Mouse (Mus musculus) layer of hippocampus, adult 11-12 months (tissue): ENCODE measurements around the gene Nek6.
A peak's percentile ranks its signal among the peaks of the same experiment; 100 is the strongest.

Experiments used
- DNase-seq: peaks from one replicate; pipeline ENCODE4 v3.0.0; 2022; ENCODE audit warnings: low spot score

Gene Nek6

DNA sequence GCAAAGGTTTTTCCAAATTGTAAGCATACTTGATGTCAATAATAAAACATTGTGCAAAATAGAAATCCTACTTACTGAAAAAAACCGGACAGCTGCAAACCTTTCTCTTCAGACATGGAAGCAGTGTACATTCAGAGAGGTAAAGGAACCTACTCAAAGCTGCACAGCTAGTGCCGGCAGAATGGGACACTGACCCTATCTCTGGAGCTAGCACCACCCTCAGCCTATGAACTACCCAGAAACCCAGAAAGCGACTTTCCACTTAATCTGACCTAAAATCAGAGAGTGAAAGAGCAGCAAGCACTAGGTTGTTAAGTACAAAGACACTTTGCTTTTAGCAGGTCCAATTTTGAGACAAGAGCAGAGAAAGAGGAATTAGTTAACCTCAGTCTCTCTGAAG is 112.0 kb downstream of the Nek6 start:
- DNase-seq: no peak

DNA sequence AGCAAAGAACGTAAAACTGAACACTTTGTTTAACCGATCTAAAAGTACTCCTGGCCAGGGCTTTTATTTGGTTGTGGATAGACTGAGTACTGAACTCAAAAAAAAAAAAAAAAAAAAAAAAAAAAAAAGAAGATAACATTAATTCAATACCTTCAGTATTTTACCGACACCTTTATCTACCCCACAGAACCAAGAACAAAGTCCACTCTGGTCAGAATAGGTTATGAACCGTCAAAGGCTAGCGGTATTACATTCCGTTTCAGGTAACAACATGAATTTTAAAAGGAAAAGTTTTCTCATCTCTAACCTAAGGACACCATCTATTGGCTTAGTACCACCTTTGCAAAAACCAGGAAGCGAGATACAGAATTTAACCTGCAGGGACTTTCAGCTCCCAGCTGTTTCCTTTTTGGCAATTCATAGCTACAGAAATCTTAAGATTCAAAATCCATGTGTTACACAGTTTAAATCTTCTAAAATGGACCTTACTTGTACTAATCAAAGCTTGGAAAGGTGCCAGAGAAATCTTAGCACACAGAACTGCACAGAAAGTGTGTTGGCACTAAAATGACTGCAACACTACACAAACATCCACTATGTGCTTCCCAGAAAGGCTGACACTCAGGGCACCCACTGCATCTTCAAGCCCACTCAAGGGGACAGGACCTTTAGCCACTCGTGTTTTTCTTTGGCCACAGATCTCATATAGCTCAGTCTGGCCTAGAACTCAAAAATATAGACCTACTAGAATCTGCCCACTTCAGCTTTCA is 112.6 kb downstream of the Nek6 start:
- no peak for DNase-seq

DNA sequence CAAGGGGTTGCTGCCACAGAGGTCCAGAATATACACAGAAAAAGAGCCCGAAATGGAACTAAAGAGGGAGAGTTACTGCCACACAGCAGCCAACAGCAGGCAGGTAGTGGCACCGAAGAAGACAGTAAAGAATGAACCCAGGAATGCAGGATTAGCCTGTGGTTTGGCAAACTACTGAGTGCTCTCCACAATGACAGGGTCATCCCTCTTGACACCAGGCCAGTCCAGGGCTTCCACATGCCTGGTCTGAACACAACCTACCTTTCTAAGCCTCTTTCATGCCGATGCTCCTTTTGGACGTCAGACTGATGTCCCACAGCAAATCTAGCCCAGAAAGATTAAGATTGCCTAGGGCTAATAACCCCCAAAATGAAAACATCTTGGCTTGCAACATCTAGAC is 117.4 kb downstream of the Nek6 start:
- DNase-seq: no peak

DNA sequence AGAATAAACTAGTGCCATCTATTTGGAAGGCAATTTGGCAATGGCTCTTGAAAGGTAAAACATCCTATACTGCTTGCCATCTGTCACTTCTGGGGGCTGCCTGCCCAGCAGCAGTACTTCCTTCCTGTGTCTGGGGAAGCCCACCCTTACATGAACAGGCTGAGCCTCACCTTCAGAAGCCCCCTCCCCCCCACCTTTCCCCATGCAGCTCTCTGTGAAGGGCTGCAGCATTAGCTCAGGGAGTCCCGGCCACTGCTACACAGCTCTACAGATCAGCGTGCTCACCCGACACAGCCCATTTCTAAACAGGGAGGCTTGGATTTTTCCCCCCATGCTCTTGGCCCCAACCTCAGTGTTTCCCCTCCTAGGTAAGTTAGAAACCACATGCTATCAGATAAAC is 118.0 kb downstream of the Nek6 start:
- DNase-seq: no peak

DNA sequence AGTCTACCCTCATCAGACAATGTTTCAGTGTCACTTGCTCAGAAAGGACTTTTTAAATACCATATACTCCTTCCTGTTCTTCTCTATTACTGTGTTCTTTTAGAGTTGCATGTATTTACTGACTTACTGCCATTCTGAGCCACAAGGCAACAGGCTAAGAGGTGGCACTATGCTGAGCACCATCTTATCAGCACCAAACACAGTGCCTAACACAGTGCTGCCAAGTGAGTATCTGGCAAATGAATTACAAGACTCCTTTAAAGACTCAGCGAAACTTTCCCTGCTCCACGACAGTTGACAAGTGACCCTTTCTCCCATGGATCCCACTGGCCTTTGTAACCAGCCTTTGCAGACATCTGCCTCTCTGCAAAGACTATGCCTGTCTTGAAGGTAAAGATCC is 119.1 kb downstream of the Nek6 start:
- no peak for DNase-seq

DNA sequence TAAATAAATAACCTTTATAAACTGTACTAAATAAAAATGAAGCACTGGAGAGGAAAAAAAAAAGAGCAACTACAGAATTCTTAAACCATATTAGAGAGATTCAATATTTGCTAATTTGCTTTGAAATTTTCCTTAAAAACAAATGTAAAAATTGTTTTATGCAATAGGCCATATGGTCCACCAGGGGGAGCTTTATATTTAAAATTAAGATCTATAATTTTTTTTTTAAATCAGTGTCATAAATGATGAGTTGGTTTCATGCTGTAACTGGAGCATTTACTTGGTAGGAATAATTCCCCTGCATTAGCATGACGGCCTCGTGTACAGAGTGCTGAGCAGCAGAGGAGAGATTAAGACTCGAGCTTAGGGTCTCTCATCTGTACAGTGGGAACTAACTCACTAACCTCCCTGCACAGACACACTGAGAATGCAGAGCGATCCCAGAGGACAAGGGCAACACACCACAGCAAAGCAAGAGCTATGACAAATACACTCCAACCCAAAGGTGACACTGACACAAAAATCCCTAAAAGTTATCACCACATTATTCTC is 126.3 kb downstream of the Nek6 start:
- DNase-seq: no peak

- DNase-seq: no peak
Observed at GRCm38 (mm10) chr2:38641761-38642160, 130.3 kb downstream of the Nek6 start.

- DNase-seq: peak; percentile 90
Observed at GRCm38 (mm10) chr2:38643625-38644427, 132.4 kb downstream of the Nek6 start, which contains the start of gene Psmb7. Psmb7 (minus strand) TSS chr2:38644087.
